Comparison of ENCODE assay signal across 23 mouse cellular contexts in genomic region chr5:71903399-71903798, GRCm38 (mm10).
"Had no signal": no experiment of that assay in that cellular context is flagged by ENCODE, and none has a peak within 500 bp of the region (broad histone marks: within the 10 kb centered on the region; RNA-seq: fewer than 3 reads in every experiment).

No protein-coding gene starts in this region.

- H3K36me3 ChIP-seq: intestine, embryonic 15.5 days; kidney, embryonic 15.5 days; limb, embryonic 10.5 days; limb, embryonic 13.5 days; liver, embryonic 12.5 days; liver, embryonic 15.5 days; lung, embryonic 15.5 days; midbrain, embryonic 10.5 days; midbrain, embryonic 13.5 days; stomach, embryonic 15.5 days had no signal

- ATAC-seq: intestine, embryonic 15.5 days; liver, embryonic 12.5 days; midbrain, embryonic 13.5 days; midbrain, embryonic 16.5 days had no signal

- DNase-seq: kidney, adult 11 months; kidney, adult 8-10 months; kidney, postnatal 10 days; kidney, postnatal 36 days; liver; lung, adult 18-20 months; lung, postnatal 14 days; retina, postnatal 1 day; right cerebral cortex, postnatal 25 days; spleen, adult 18-20 months had no signal

- H3K4me3 ChIP-seq: intestine, embryonic 15.5 days; kidney, embryonic 15.5 days; limb, embryonic 10.5 days; limb, embryonic 13.5 days; liver, embryonic 12.5 days; liver, embryonic 15.5 days; lung, embryonic 15.5 days; midbrain, embryonic 10.5 days; midbrain, embryonic 13.5 days; myocyte; stomach, embryonic 15.5 days had no signal

- H3K27ac ChIP-seq: intestine, embryonic 15.5 days; kidney, embryonic 15.5 days; limb, embryonic 10.5 days; limb, embryonic 13.5 days; liver, embryonic 12.5 days; liver, embryonic 15.5 days; lung, embryonic 15.5 days; macrophage; midbrain, embryonic 10.5 days; midbrain, embryonic 13.5 days; stomach, embryonic 15.5 days had no signal

- H3K4me2 ChIP-seq: intestine, embryonic 15.5 days; kidney, embryonic 15.5 days; limb, embryonic 13.5 days; liver, embryonic 12.5 days; liver, embryonic 15.5 days; lung, embryonic 15.5 days; midbrain, embryonic 13.5 days; stomach, embryonic 15.5 days had no signal

- H3K9me3 ChIP-seq: intestine, embryonic 15.5 days; kidney, embryonic 15.5 days; limb, embryonic 10.5 days; limb, embryonic 13.5 days; liver, embryonic 12.5 days; lung, embryonic 15.5 days; midbrain, embryonic 10.5 days; midbrain, embryonic 13.5 days; stomach, embryonic 15.5 days had no signal

- H3K27me3 ChIP-seq: intestine, embryonic 15.5 days; kidney, embryonic 15.5 days; limb, embryonic 13.5 days; liver, embryonic 12.5 days; liver, embryonic 15.5 days; lung, embryonic 15.5 days; midbrain, embryonic 13.5 days; stomach, embryonic 15.5 days had no signal

- H3K9ac ChIP-seq: intestine, embryonic 15.5 days; kidney, embryonic 15.5 days; limb, embryonic 13.5 days; liver, embryonic 12.5 days; liver, embryonic 15.5 days; lung, embryonic 15.5 days; midbrain, embryonic 13.5 days; stomach, embryonic 15.5 days had no signal

- H3K4me1 ChIP-seq: intestine, embryonic 15.5 days; kidney, embryonic 15.5 days; limb, embryonic 10.5 days; limb, embryonic 13.5 days; liver, embryonic 12.5 days; liver, embryonic 15.5 days; lung, embryonic 15.5 days; midbrain, embryonic 10.5 days; midbrain, embryonic 13.5 days; stomach, embryonic 15.5 days had no signal
